Mouse (Mus musculus) forebrain, embryonic 13.5 days (tissue): ENCODE results near the gene Hyal1. TPM values are rescaled to one million over a fixed set of nuclear protein-coding genes. Genes with fewer than 3 reads are reported as not detected.
"Not testable (repeated sequence)": the region's sequence is repeated elsewhere in the genome, so short reads cannot be mapped to it uniquely, and the experiment has no call there.

Source experiments
- ATAC-seq: fragments of 200-750 bp; cut with Nextera tagmentation; 2 replicates; pipeline ENCODE4 v1.8.0; 2017
- H3K27ac ChIP-seq: fragments of 300-500 bp; sonication (generic); 2 replicates; pipeline ENCODE4 v1.5.1; 2015; ENCODE audit warnings: inconsistent platforms, mild to moderate bottlenecking, moderate library complexity
- H3K27me3 ChIP-seq: fragments of 300-500 bp; sonication (generic); 2 replicates; pipeline ENCODE4 v1.6.1; 2015; ENCODE audit warnings: mild to moderate bottlenecking, inconsistent platforms
- H3K36me3 ChIP-seq: fragments of 300-500 bp; sonication (generic); 2 replicates; pipeline ENCODE4 v1.6.1; 2015; ENCODE audit warnings: mild to moderate bottlenecking, inconsistent platforms; ENCODE audit not compliant: poor library complexity, severe bottlenecking
- H3K4me1 ChIP-seq: fragments of 300-500 bp; sonication (generic); 2 replicates; pipeline ENCODE4 v1.6.1; 2015; ENCODE audit warnings: inconsistent platforms
- H3K4me2 ChIP-seq: fragments of 300-500 bp; sonication (generic); 2 replicates; pipeline ENCODE4 v1.6.1; 2015; ENCODE audit warnings: inconsistent platforms, mild to moderate bottlenecking, moderate library complexity
- H3K4me3 ChIP-seq: fragments of 300-500 bp; sonication (generic); 2 replicates; pipeline ENCODE4 v1.5.1; 2015; ENCODE audit warnings: mild to moderate bottlenecking, inconsistent platforms
- H3K9ac ChIP-seq: fragments of 300-500 bp; sonication (generic); 2 replicates; pipeline ENCODE4 v1.6.1; 2015; ENCODE audit warnings: mild to moderate bottlenecking, inconsistent platforms
- H3K9me3 ChIP-seq: fragments of 300-500 bp; sonication (generic); replicated peaks from 2 replicates; pipeline ENCODE4 v1.6.1; 2016; ENCODE audit warnings: inconsistent platforms
- WGBS: fragments of 180-500 bp; shearing (Covaris S2); methylation state at CpG from one replicate; pipeline ENCODE4 v1.1.7; 2015; 5-methylcytosine and 5-hydroxymethylcytosine counted together
- polyA plus RNA-seq: library from polyadenylated mRNA; unstranded; fragments of >200 nt; fragmentation: Nextera tagmentation; extraction: Ambion mirVana; gene quantifications from 2 replicates; pipeline ENCODE4 v1.2.1, GENCODE M21; 2015

Hyal1 gene
- polyA plus RNA-seq, 1 experiment from 2014 or later: 8.4 TPM

- no peaks in the 10 kb centered on the region for H3K9me3 ChIP-seq
- 3% methylated on average over 18 of the region's 18 CpGs for WGBS
These were observed 8.9 kb upstream of the Hyal1 start, which contains the start of gene Hyal2 for GRCm38 (mm10) chr9:107567702-107568319. Hyal2 (plus strand) TSS chr9:107567945.

GRCm38 (mm10) chr9:107568331-107569261 lies 8.1 kb upstream of the Hyal1 start:
- Histone ChIP-seq H3K36me3 (peaks cover 55% of the 10 kb centered on the region), H3K9ac (peak overlapping the region; percentile 89), H3K27me3 (no peaks in the 10 kb centered on the region), H3K9me3 (no peaks in the 10 kb centered on the region), H3K4me3 (peak overlapping the region; percentile 79), H3K4me1 (peaks cover 64% of the 10 kb centered on the region), H3K4me2 (peak overlapping the region; percentile 95), H3K27ac (peak overlapping the region; percentile 87)
- peak; percentile 88 for ATAC-seq
- under 1% methylated on average over 41 of the region's 41 CpGs for WGBS

More at GRCm38 (mm10) chr9:107567702-107568319, 8.9 kb upstream of the Hyal1 start, which contains the start of gene Hyal2:
- Histone ChIP-seq H3K4me2 (peak within 1 kb of the TSS; percentile 95), H3K4me3 (peak within 1 kb of the TSS; percentile 79), H3K27ac (peak within 1 kb of the TSS; percentile 87), H3K27me3 (no peaks in the 10 kb centered on the region), H3K36me3 (peaks cover 47% of the 10 kb centered on the region), H3K9ac (peak within 1 kb of the TSS; percentile 89), H3K4me1 (peaks cover 68% of the 10 kb centered on the region)
- ATAC-seq: no peak

GRCm38 (mm10) chr9:107569270-107569669 lies 7.5 kb upstream of the Hyal1 start:
- under 1% methylated on average over 23 of the region's 23 CpGs for WGBS
- peak overlapping the region; percentile 89 for H3K9ac ChIP-seq
- no peaks in the 10 kb centered on the region for H3K27me3 ChIP-seq
- H3K36me3 ChIP-seq: peaks cover 59% of the 10 kb centered on the region
- H3K9me3 ChIP-seq: no peaks in the 10 kb centered on the region
- H3K4me3 ChIP-seq: peak overlapping the region; percentile 79
- peak overlapping the region; percentile 95 for H3K4me2 ChIP-seq
- peak overlapping the region; percentile 87 for H3K27ac ChIP-seq
- peak; percentile 28 for ATAC-seq
- H3K4me1 ChIP-seq: peaks cover 57% of the 10 kb centered on the region

GRCm38 (mm10) chr9:107570016-107570415 lies 6.7 kb upstream of the Hyal1 start:
- Histone ChIP-seq H3K4me2 (peak overlapping the region; percentile 95), H3K9me3 (no peaks in the 10 kb centered on the region), H3K4me1 (peaks cover 55% of the 10 kb centered on the region), H3K27me3 (no peaks in the 10 kb centered on the region), H3K4me3 (peak overlapping the region; percentile 79), H3K27ac (peak overlapping the region; percentile 87), H3K36me3 (peaks cover 60% of the 10 kb centered on the region), H3K9ac (peak overlapping the region; percentile 89)
- WGBS: 46% methylated on average over 13 of the region's 13 CpGs
- no peak for ATAC-seq

GRCm38 (mm10) chr9:107570845-107571244 lies 5.9 kb upstream of the Hyal1 start:
- no peak for ATAC-seq
- H3K27ac ChIP-seq: no peak overlapping the region
- peak overlapping the region; percentile 79 for H3K4me3 ChIP-seq
- no peaks in the 10 kb centered on the region for H3K27me3 ChIP-seq
- H3K9ac ChIP-seq: peak overlapping the region; percentile 89
- peaks cover 55% of the 10 kb centered on the region for H3K36me3 ChIP-seq
- H3K4me2 ChIP-seq: peak overlapping the region; percentile 95
- H3K9me3 ChIP-seq: no peaks in the 10 kb centered on the region
- WGBS: 94% methylated on average over 21 of the region's 21 CpGs
- H3K4me1 ChIP-seq: peaks cover 53% of the 10 kb centered on the region

- peaks cover 55% of the 10 kb centered on the region for H3K4me1 ChIP-seq
- no peak for ATAC-seq
- H3K27me3 ChIP-seq: no peaks in the 10 kb centered on the region
- H3K27ac ChIP-seq: no peak overlapping the region
- H3K4me2 ChIP-seq: peak overlapping the region; percentile 95
- WGBS: 94% methylated on average over 22 of the region's 22 CpGs
- no peaks in the 10 kb centered on the region for H3K9me3 ChIP-seq
- peaks cover 48% of the 10 kb centered on the region for H3K36me3 ChIP-seq
- peak overlapping the region; percentile 79; the same call in 1 of the 2 replicates for H3K4me3 ChIP-seq
- no peak overlapping the region for H3K9ac ChIP-seq
These were observed 5.0 kb upstream of the Hyal1 start for GRCm38 (mm10) chr9:107571534-107572326.

- no peak overlapping the region for H3K4me2 ChIP-seq
- WGBS: 94% methylated on average over 2 of the region's 2 CpGs
- H3K4me1 ChIP-seq: peaks cover 55% of the 10 kb centered on the region
- ATAC-seq: no peak
- 0 out of 2 replicates have a peak overlapping the region, but pooled peaks have one; percentile 23 for H3K9ac ChIP-seq
- H3K36me3 ChIP-seq: peaks cover 48% of the 10 kb centered on the region
- no peaks in the 10 kb centered on the region for H3K9me3 ChIP-seq
- H3K27ac ChIP-seq: no peak overlapping the region
- H3K4me3 ChIP-seq: no peak overlapping the region
- no peaks in the 10 kb centered on the region for H3K27me3 ChIP-seq
These were observed 4.4 kb upstream of the Hyal1 start for GRCm38 (mm10) chr9:107572327-107572662.

GRCm38 (mm10) chr9:107573774-107574173 lies 3.0 kb upstream of the Hyal1 start:
- WGBS: 85% methylated on average over 6 of the region's 6 CpGs
- H3K9me3 ChIP-seq, H3K27me3 ChIP-seq, H3K4me3 ChIP-seq, H3K9ac ChIP-seq, ATAC-seq, H3K4me2 ChIP-seq, H3K27ac ChIP-seq: not testable (repeated sequence)
- H3K4me1 ChIP-seq: peaks cover 45% of the 10 kb centered on the region
- peaks cover 48% of the 10 kb centered on the region for H3K36me3 ChIP-seq

- Histone ChIP-seq H3K9me3 (no peaks in the 10 kb centered on the region), H3K27me3 (no peaks in the 10 kb centered on the region), H3K9ac (no peak overlapping the region), H3K4me1 (peaks cover 45% of the 10 kb centered on the region), H3K4me3 (no peak overlapping the region), H3K27ac (peak overlapping the region; percentile 41), H3K36me3 (peaks cover 41% of the 10 kb centered on the region), H3K4me2 (no peak overlapping the region)
- ATAC-seq: no peak
- 87% methylated on average over 14 of the region's 14 CpGs for WGBS
These were observed 959 bp upstream of the Hyal1 start for GRCm38 (mm10) chr9:107575579-107576356.

GRCm38 (mm10) chr9:107577871-107578270 lies 1.1 kb downstream of the Hyal1 start:
- Histone ChIP-seq H3K4me1 (peaks cover 37% of the 10 kb centered on the region), H3K27ac (no peak overlapping the region), H3K9ac (0 out of 2 replicates have a peak overlapping the region, but pooled peaks have one; percentile 55), H3K4me3 (no peak overlapping the region), H3K36me3 (peaks cover 23% of the 10 kb centered on the region), H3K9me3 (no peaks in the 10 kb centered on the region), H3K4me2 (no peak overlapping the region; the same call in 1 of the 2 replicates), H3K27me3 (no peaks in the 10 kb centered on the region)
- no peak for ATAC-seq
- 95% methylated on average over 10 of the region's 10 CpGs for WGBS

GRCm38 (mm10) chr9:107578587-107578986 lies 1.9 kb downstream of the Hyal1 start, which contains the start of gene Naa80:
Naa80 (plus strand) TSS chr9:107578887.
- no peaks in the 10 kb centered on the region for H3K9me3 ChIP-seq
- WGBS: 73% methylated on average over 3 of the region's 3 CpGs
- peak within 1 kb of the TSS; percentile 83; the same call in 1 of the 2 replicates for H3K27ac ChIP-seq
- H3K27me3 ChIP-seq: no peaks in the 10 kb centered on the region
- peaks cover 37% of the 10 kb centered on the region for H3K4me1 ChIP-seq
- 0 out of 2 replicates have a peak within 1 kb of the TSS, but pooled peaks have one; percentile 55 for H3K9ac ChIP-seq
- ATAC-seq: no peak
- H3K36me3 ChIP-seq: peaks cover 23% of the 10 kb centered on the region
- H3K4me3 ChIP-seq: no peak within 1 kb of the TSS
- H3K4me2 ChIP-seq: peak within 1 kb of the TSS; percentile 82; the same call in 1 of the 2 replicates
